Mouse (Mus musculus): ENCODE results near the gene Slc25a38. TPM values are rescaled to one million over a fixed set of nuclear protein-coding genes. Genes with fewer than 3 reads are reported as not detected.

Gene Slc25a38
- polyA plus RNA-seq, 1 experiment from 2014 or later: 33.2 TPM

DNA sequence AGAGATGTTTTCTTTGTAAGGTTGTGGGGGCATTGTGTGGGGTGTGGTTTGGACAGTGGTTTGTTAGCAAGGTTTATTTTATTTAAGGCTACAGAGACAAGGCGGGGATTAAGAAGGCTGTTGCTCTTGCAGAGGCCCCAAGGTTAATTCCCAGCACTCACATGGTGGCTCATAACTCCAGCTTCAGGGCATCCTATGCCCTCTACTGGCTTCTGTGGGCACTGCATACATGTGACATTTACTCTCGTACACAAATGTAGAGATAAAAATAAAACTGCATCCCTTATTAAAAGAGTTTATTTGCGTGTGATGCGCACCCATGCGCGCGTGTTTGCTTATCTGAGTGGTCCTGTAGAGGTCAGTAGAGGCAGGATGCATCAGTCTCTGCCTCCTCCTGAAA is 21.0 kb upstream of the Slc25a38 start:
- H3K27ac ChIP-seq (replicated peaks; ENCODE audit: low read depth, low read length): no peak overlapping the region
- H3K9me3 ChIP-seq (replicated peaks; ENCODE audit: control insufficient read depth, low read length): no peaks in the 10 kb centered on the region
- H3K9ac ChIP-seq (replicated peaks; ENCODE audit: low read length): no peak overlapping the region
- WGBS: 83% methylated on average over 7 of the region's 7 CpGs
- H3K4me2 ChIP-seq (ENCODE audit: low read depth, low read length): no peak overlapping the region
- no peaks in the 10 kb centered on the region for H3K4me1 ChIP-seq (ENCODE audit: control insufficient read depth, insufficient read depth, low read length)
- H3K4me3 ChIP-seq (ENCODE audit: low read depth, low read length): no peak overlapping the region
- DNase-seq (ENCODE audit: low spot score) (no peak), ATAC-seq (replicated peaks; ENCODE audit: insufficient number of reproducible peaks, low FRiP score, low TSS enrichment, low read depth) (no peak)
- no peaks in the 10 kb centered on the region for H3K36me3 ChIP-seq (replicated peaks; ENCODE audit: control insufficient read depth, insufficient read depth, low read depth, low read length)
- H3K27me3 ChIP-seq (ENCODE audit: control insufficient read depth, insufficient read depth, low read length): no peaks in the 10 kb centered on the region

- 83% methylated on average over 10 of the region's 10 CpGs for WGBS
- H3K36me3 ChIP-seq (replicated peaks; ENCODE audit: control insufficient read depth, insufficient read depth, low read depth, low read length): no peaks in the 10 kb centered on the region
- H3K4me2 ChIP-seq (ENCODE audit: low read depth, low read length): no peak overlapping the region
- DNase-seq (ENCODE audit: low spot score) (no peak), ATAC-seq (replicated peaks; ENCODE audit: insufficient number of reproducible peaks, low FRiP score, low TSS enrichment, low read depth) (no peak)
- H3K4me1 ChIP-seq (ENCODE audit: control insufficient read depth, insufficient read depth, low read length): no peaks in the 10 kb centered on the region
- no peaks in the 10 kb centered on the region for H3K9me3 ChIP-seq (replicated peaks; ENCODE audit: control insufficient read depth, low read length)
- H3K9ac ChIP-seq (replicated peaks; ENCODE audit: low read length): no peak overlapping the region
- no peak overlapping the region for H3K27ac ChIP-seq (replicated peaks; ENCODE audit: low read depth, low read length)
- H3K27me3 ChIP-seq (ENCODE audit: control insufficient read depth, insufficient read depth, low read length): no peaks in the 10 kb centered on the region
- H3K4me3 ChIP-seq (ENCODE audit: low read depth, low read length): no peak overlapping the region
Observed at GRCm38 (mm10) chr9:120091086-120091485, 19.1 kb upstream of the Slc25a38 start.

DNA sequence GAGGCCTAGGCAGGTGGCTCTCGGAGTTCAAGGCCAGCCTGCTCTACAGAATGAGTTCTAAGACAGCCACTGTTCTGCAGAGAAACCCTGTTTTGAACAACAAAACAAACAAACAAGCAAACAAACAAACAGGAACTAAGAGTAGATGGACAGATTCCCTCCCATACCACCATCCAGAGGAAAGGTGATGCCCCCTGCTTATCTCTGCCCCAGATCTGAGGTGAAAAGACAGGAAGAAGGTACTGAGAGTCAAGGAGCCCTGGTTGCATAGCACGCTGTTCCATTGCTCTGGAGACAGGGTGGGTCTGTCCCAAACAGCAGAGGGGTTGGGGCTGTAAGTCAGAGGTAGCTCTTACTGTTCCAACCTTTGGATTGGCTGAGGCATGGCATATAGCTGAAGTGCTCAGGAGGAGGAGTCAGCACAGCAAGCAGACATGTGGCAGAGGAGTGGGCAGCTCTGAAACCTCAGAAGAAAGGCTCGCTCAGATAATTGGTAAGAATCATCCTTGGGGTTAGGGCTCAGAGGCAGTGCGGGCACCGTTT is 18.4 kb upstream of the Slc25a38 start, which contains the start of gene Ccr8:
Ccr8 (plus strand) TSS at position 419 of the 543 bp plus-strand sequence.
- H3K9me3 ChIP-seq (replicated peaks; ENCODE audit: control insufficient read depth, low read length): no peaks in the 10 kb centered on the region
- H3K27ac ChIP-seq (replicated peaks; ENCODE audit: low read depth, low read length): no peak within 1 kb of the TSS
- no peaks in the 10 kb centered on the region for H3K36me3 ChIP-seq (replicated peaks; ENCODE audit: control insufficient read depth, insufficient read depth, low read depth, low read length)
- no peak for DNase-seq (ENCODE audit: low spot score)
- no peak within 1 kb of the TSS for H3K4me3 ChIP-seq (ENCODE audit: low read depth, low read length)
- no peak within 1 kb of the TSS for H3K4me2 ChIP-seq (ENCODE audit: low read depth, low read length)
- no peaks in the 10 kb centered on the region for H3K27me3 ChIP-seq (ENCODE audit: control insufficient read depth, insufficient read depth, low read length)
- H3K4me1 ChIP-seq (ENCODE audit: control insufficient read depth, insufficient read depth, low read length): no peaks in the 10 kb centered on the region
- ATAC-seq (replicated peaks; ENCODE audit: insufficient number of reproducible peaks, low FRiP score, low TSS enrichment, low read depth): no peak
- 70% methylated on average over 5 of the region's 5 CpGs for WGBS
- H3K9ac ChIP-seq (replicated peaks; ENCODE audit: low read length): no peak within 1 kb of the TSS

DNA sequence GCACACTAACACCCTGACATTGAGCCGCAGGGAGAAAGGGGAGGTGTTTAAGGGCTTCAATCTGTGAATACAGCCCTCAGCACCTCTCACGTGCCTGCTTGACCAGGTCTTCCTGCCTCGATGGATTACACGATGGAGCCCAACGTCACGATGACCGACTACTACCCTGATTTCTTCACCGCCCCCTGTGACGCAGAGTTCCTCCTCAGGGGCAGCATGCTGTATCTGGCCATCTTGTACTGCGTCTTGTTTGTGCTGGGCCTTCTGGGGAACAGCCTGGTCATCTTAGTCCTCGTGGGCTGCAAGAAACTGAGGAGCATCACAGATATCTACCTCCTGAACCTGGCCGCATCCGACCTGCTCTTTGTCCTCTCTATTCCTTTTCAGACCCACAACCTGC is 16.5 kb upstream of the Slc25a38 start:
- 91% methylated on average over 13 of the region's 13 CpGs for WGBS
- H3K9ac ChIP-seq (replicated peaks; ENCODE audit: low read length): no peak overlapping the region
- H3K4me3 ChIP-seq (ENCODE audit: low read depth, low read length): no peak overlapping the region
- H3K4me2 ChIP-seq (ENCODE audit: low read depth, low read length): no peak overlapping the region
- H3K27ac ChIP-seq (replicated peaks; ENCODE audit: low read depth, low read length): no peak overlapping the region
- no peak for DNase-seq (ENCODE audit: low spot score)
- no peaks in the 10 kb centered on the region for H3K36me3 ChIP-seq (replicated peaks; ENCODE audit: control insufficient read depth, insufficient read depth, low read depth, low read length)
- no peak for ATAC-seq (replicated peaks; ENCODE audit: insufficient number of reproducible peaks, low FRiP score, low TSS enrichment, low read depth)
- H3K27me3 ChIP-seq (ENCODE audit: control insufficient read depth, insufficient read depth, low read length): no peaks in the 10 kb centered on the region
- no peaks in the 10 kb centered on the region for H3K9me3 ChIP-seq (replicated peaks; ENCODE audit: control insufficient read depth, low read length)
- H3K4me1 ChIP-seq (ENCODE audit: control insufficient read depth, insufficient read depth, low read length): no peaks in the 10 kb centered on the region

DNA sequence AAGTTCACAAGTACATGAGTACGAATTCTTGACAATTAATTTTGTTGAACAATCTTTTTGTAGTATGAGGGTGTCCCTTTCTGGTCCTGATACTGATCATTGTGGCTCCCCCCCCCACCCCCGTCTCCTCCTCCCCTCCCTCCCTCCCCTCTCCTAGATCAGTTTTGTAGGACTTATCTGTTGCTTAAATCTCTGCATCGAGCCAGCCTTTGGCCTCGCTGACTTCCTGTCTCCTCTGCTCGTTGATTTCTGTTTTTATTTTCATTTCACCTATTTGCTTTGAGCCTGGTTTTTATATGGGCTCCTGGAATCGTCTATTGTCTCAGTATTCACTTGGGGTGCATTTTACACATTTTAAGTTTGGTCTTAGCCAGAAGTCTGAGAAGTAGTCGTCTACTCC is 14.3 kb upstream of the Slc25a38 start:
- DNase-seq (ENCODE audit: low spot score): no peak
- Histone ChIP-seq H3K27ac (replicated peaks; ENCODE audit: low read depth, low read length) (no peak overlapping the region), H3K4me1 (ENCODE audit: control insufficient read depth, insufficient read depth, low read length) (no peaks in the 10 kb centered on the region), H3K9me3 (replicated peaks; ENCODE audit: control insufficient read depth, low read length) (no peaks in the 10 kb centered on the region), H3K27me3 (ENCODE audit: control insufficient read depth, insufficient read depth, low read length) (no peaks in the 10 kb centered on the region), H3K36me3 (replicated peaks; ENCODE audit: control insufficient read depth, insufficient read depth, low read depth, low read length) (no peaks in the 10 kb centered on the region), H3K9ac (replicated peaks; ENCODE audit: low read length) (no peak overlapping the region), H3K4me3 (ENCODE audit: low read depth, low read length) (no peak overlapping the region), H3K4me2 (ENCODE audit: low read depth, low read length) (no peak overlapping the region)
- 64% methylated on average over 7 of the region's 7 CpGs for WGBS
- ATAC-seq (replicated peaks; ENCODE audit: insufficient number of reproducible peaks, low FRiP score, low TSS enrichment, low read depth): no peak

DNA sequence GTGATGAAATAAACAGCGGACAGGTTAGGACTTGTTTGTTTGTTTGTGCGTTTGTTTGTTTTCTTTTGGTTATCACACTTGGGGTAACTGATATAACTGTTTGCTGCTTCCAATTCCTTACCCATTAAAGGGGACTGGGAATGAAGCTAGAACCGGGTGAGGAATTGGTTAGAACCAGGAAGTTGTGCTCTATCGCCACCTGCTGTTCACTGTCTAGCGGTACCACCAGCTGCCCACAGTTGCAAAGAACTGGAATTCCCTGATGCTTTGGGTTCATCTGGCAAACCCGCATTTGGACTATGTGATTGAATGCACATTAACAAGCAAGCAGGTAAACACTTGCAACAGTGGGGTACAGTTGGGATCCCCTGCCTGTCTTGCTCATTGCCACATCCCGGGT is 11.5 kb upstream of the Slc25a38 start:
- no peak overlapping the region for H3K9ac ChIP-seq (replicated peaks; ENCODE audit: low read length)
- H3K9me3 ChIP-seq (replicated peaks; ENCODE audit: control insufficient read depth, low read length): no peaks in the 10 kb centered on the region
- ATAC-seq (replicated peaks; ENCODE audit: insufficient number of reproducible peaks, low FRiP score, low TSS enrichment, low read depth): no peak
- no peak overlapping the region for H3K4me2 ChIP-seq (ENCODE audit: low read depth, low read length)
- H3K27me3 ChIP-seq (ENCODE audit: control insufficient read depth, insufficient read depth, low read length): no peaks in the 10 kb centered on the region
- H3K36me3 ChIP-seq (replicated peaks; ENCODE audit: control insufficient read depth, insufficient read depth, low read depth, low read length): no peaks in the 10 kb centered on the region
- no peak overlapping the region for H3K4me3 ChIP-seq (ENCODE audit: low read depth, low read length)
- H3K4me1 ChIP-seq (ENCODE audit: control insufficient read depth, insufficient read depth, low read length): no peaks in the 10 kb centered on the region
- WGBS: 26% methylated on average over 7 of the region's 7 CpGs
- H3K27ac ChIP-seq (replicated peaks; ENCODE audit: low read depth, low read length): no peak overlapping the region
- peak; percentile 82 for DNase-seq (ENCODE audit: low spot score)

- no peak overlapping the region for H3K4me2 ChIP-seq (ENCODE audit: low read depth, low read length)
- no peaks in the 10 kb centered on the region for H3K9me3 ChIP-seq (replicated peaks; ENCODE audit: control insufficient read depth, low read length)
- H3K27ac ChIP-seq (replicated peaks; ENCODE audit: low read depth, low read length): no peak overlapping the region
- DNase-seq (ENCODE audit: low spot score) (no peak), ATAC-seq (replicated peaks; ENCODE audit: insufficient number of reproducible peaks, low FRiP score, low TSS enrichment, low read depth) (no peak)
- no peaks in the 10 kb centered on the region for H3K27me3 ChIP-seq (ENCODE audit: control insufficient read depth, insufficient read depth, low read length)
- H3K36me3 ChIP-seq (replicated peaks; ENCODE audit: control insufficient read depth, insufficient read depth, low read depth, low read length): no peaks in the 10 kb centered on the region
- 89% methylated on average over 8 of the region's 8 CpGs for WGBS
- H3K4me1 ChIP-seq (ENCODE audit: control insufficient read depth, insufficient read depth, low read length): no peaks in the 10 kb centered on the region
- H3K9ac ChIP-seq (replicated peaks; ENCODE audit: low read length): no peak overlapping the region
- no peak overlapping the region for H3K4me3 ChIP-seq (ENCODE audit: low read depth, low read length)
Observed at GRCm38 (mm10) chr9:120099304-120099703, 10.9 kb upstream of the Slc25a38 start.

GRCm38 (mm10) chr9:120101165-120101564 is 9.0 kb upstream of the Slc25a38 start:
- no peak for DNase-seq (ENCODE audit: low spot score)
- H3K4me1 ChIP-seq (ENCODE audit: control insufficient read depth, insufficient read depth, low read length): no peaks in the 10 kb centered on the region
- WGBS: 96% methylated on average over 2 of the region's 2 CpGs
- no peaks in the 10 kb centered on the region for H3K36me3 ChIP-seq (replicated peaks; ENCODE audit: control insufficient read depth, insufficient read depth, low read depth, low read length)
- no peak overlapping the region for H3K27ac ChIP-seq (replicated peaks; ENCODE audit: low read depth, low read length)
- no peak overlapping the region for H3K9ac ChIP-seq (replicated peaks; ENCODE audit: low read length)
- no peaks in the 10 kb centered on the region for H3K9me3 ChIP-seq (replicated peaks; ENCODE audit: control insufficient read depth, low read length)
- H3K4me3 ChIP-seq (ENCODE audit: low read depth, low read length): no peak overlapping the region
- H3K4me2 ChIP-seq (ENCODE audit: low read depth, low read length): no peak overlapping the region
- no peak for ATAC-seq (replicated peaks; ENCODE audit: insufficient number of reproducible peaks, low FRiP score, low TSS enrichment, low read depth)
- no peaks in the 10 kb centered on the region for H3K27me3 ChIP-seq (ENCODE audit: control insufficient read depth, insufficient read depth, low read length)
